Mouse (Mus musculus): Measurements from ENCODE around the gene Tacc2. TPM values are rescaled to one million over a fixed set of nuclear protein-coding genes. Genes with fewer than 3 reads are reported as not detected.

The Tacc2 gene
- polyA plus RNA-seq, 1 experiment from 2014 or later: 72.4 TPM

DNA sequence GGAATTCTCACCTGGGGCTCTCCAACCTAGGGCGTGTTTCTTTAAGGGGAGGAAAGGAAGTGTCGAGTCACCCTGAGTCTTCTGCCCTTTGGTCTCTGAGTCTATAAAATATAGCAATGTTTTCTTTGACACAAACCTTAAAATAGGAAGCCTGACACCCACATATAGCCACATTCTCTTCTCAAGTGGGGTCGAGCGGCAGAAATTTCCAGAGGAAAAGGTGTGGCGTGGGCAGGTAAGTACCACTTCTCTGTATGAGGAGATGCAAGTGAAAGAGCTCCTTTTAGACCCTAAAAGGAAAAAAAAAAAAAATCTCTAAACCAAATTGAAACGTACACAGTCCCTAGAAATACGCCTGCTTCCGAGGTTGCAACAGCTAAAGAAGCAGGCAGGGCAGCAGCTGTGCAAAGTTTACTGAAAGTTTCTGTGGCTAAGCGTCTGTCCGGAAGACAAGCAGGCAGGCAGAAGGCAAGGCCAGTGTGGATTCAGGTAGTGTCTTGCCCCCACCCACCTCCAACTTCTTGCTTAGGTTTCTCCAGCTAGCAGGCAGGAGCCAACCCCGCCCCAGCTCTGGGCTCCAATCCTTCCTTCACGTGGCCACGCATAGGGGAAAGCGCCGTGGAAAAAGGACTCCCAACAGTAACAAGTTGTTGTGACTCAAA lies 68.2 kb downstream of the Tacc2 start:
- WGBS: 18% methylated on average over 15 of the region's 15 CpGs
- H3K27me3 ChIP-seq (ENCODE audit: control insufficient read depth, insufficient read depth, low read length): peaks cover 4% of the 10 kb centered on the region; the same call in 1 of the 2 replicates
- DNase-seq (no peak), ATAC-seq (ENCODE audit: low FRiP score, low TSS enrichment) (no peak)
- peak overlapping the region; percentile 47 for H3K4me3 ChIP-seq (replicated peaks; ENCODE audit: low read depth, low read length)
- no peaks in the 10 kb centered on the region for H3K36me3 ChIP-seq (ENCODE audit: control insufficient read depth, insufficient read depth, low read length)
- no peak overlapping the region for H3K27ac ChIP-seq (replicated peaks; ENCODE audit: low read depth, low read length)
- H3K9ac ChIP-seq (replicated peaks; ENCODE audit: low read length): peak overlapping the region; percentile 51
- peaks cover 20% of the 10 kb centered on the region for H3K4me1 ChIP-seq (ENCODE audit: control insufficient read depth, insufficient read depth, low read length)
- no peaks in the 10 kb centered on the region for H3K9me3 ChIP-seq (ENCODE audit: control insufficient read depth, low read length)
- H3K4me2 ChIP-seq (ENCODE audit: low read length): peak overlapping the region; percentile 95

- Histone ChIP-seq H3K27me3 (ENCODE audit: control insufficient read depth, insufficient read depth, low read length) (peaks cover 4% of the 10 kb centered on the region; the same call in 1 of the 2 replicates), H3K4me2 (ENCODE audit: low read length) (peak overlapping the region; percentile 95), H3K4me3 (replicated peaks; ENCODE audit: low read depth, low read length) (peak overlapping the region; percentile 47), H3K9me3 (ENCODE audit: control insufficient read depth, low read length) (no peaks in the 10 kb centered on the region), H3K27ac (replicated peaks; ENCODE audit: low read depth, low read length) (peak overlapping the region; percentile 67), H3K36me3 (ENCODE audit: control insufficient read depth, insufficient read depth, low read length) (no peaks in the 10 kb centered on the region), H3K4me1 (ENCODE audit: control insufficient read depth, insufficient read depth, low read length) (peaks cover 20% of the 10 kb centered on the region), H3K9ac (replicated peaks; ENCODE audit: low read length) (peak overlapping the region; percentile 51)
- WGBS: under 1% methylated on average over 55 of the region's 55 CpGs
- DNase-seq (peak; percentile 73), ATAC-seq (ENCODE audit: low FRiP score, low TSS enrichment) (peak; percentile 84)
These were observed 68.9 kb downstream of the Tacc2 start for GRCm38 (mm10) chr7:130645994-130646761.

- peak; percentile 77 for DNase-seq
- peaks cover 20% of the 10 kb centered on the region for H3K4me1 ChIP-seq (ENCODE audit: control insufficient read depth, insufficient read depth, low read length)
These were observed 69.5 kb downstream of the Tacc2 start for GRCm38 (mm10) chr7:130646762-130647139.

DNA sequence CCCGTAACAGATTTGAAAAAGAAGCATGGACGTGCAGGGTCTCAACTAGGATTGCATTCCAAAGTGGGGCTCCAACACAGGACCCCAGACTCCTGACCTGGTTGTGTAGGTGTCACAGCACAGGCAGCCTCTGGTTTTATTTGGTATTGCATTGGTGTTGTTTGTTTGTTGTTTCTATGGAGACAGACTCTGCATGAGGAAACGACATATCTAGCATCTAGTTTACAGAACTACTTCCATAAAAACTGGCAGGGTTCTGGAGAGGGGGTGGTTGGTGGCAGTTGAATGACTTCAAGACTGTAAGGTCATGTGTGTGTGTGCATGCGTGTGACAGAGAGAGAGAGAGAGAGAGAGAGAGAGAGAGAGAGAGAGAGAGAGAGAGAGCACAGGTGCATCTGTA lies 70.8 kb downstream of the Tacc2 start:
- Histone ChIP-seq H3K9ac (replicated peaks; ENCODE audit: low read length) (no peak overlapping the region), H3K27me3 (ENCODE audit: control insufficient read depth, insufficient read depth, low read length) (peaks cover 4% of the 10 kb centered on the region; the same call in 1 of the 2 replicates), H3K4me3 (replicated peaks; ENCODE audit: low read depth, low read length) (no peak overlapping the region), H3K4me2 (ENCODE audit: low read length) (no peak overlapping the region), H3K27ac (replicated peaks; ENCODE audit: low read depth, low read length) (no peak overlapping the region), H3K36me3 (ENCODE audit: control insufficient read depth, insufficient read depth, low read length) (no peaks in the 10 kb centered on the region), H3K9me3 (ENCODE audit: control insufficient read depth, low read length) (no peaks in the 10 kb centered on the region), H3K4me1 (ENCODE audit: control insufficient read depth, insufficient read depth, low read length) (peaks cover 25% of the 10 kb centered on the region)
- 76% methylated on average over 4 of the region's 4 CpGs for whole genome bisulfite sequencing
- ATAC-seq (ENCODE audit: low FRiP score, low TSS enrichment) (no peak), DNase-seq (no peak)

More at GRCm38 (mm10) chr7:130646762-130647139, 69.5 kb downstream of the Tacc2 start:
- Histone ChIP-seq H3K27me3 (ENCODE audit: control insufficient read depth, insufficient read depth, low read length) (peaks cover 4% of the 10 kb centered on the region; the same call in 1 of the 2 replicates), H3K36me3 (ENCODE audit: control insufficient read depth, insufficient read depth, low read length) (no peaks in the 10 kb centered on the region), H3K4me2 (ENCODE audit: low read length) (peak overlapping the region; percentile 95), H3K9me3 (ENCODE audit: control insufficient read depth, low read length) (no peaks in the 10 kb centered on the region), H3K4me3 (replicated peaks; ENCODE audit: low read depth, low read length) (peak overlapping the region; percentile 47), H3K27ac (replicated peaks; ENCODE audit: low read depth, low read length) (peak overlapping the region; percentile 67), H3K9ac (replicated peaks; ENCODE audit: low read length) (peak overlapping the region; percentile 51)
- under 1% methylated on average over 18 of the region's 18 CpGs for WGBS
- peak; percentile 62; the same call in 1 of the 2 replicates for ATAC-seq (ENCODE audit: low FRiP score, low TSS enrichment)

DNA sequence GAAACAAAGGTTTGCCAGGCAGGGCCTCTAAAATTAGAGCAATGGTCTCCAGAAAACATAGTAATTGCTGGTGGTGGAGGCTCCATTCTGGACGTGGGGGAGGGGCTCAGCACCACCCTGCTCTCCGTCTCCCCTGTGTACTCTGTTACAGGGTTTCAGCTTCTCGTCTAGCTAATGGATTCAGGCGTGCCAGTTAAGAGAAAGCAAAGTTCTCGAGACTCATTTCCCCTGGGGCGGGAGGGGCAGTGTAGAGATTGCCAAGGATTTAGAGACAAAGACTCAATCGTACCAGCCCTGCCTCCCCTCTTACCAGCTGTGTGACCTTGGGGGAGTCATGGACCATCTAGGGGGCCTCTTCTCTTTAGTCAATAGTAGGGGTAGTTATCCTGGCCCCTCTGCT lies 72.0 kb downstream of the Tacc2 start:
- WGBS: 23% methylated on average over 7 of the region's 7 CpGs
- Histone ChIP-seq H3K4me3 (replicated peaks; ENCODE audit: low read depth, low read length) (no peak overlapping the region), H3K9me3 (ENCODE audit: control insufficient read depth, low read length) (no peaks in the 10 kb centered on the region), H3K36me3 (ENCODE audit: control insufficient read depth, insufficient read depth, low read length) (no peaks in the 10 kb centered on the region), H3K4me2 (ENCODE audit: low read length) (no peak overlapping the region), H3K27ac (replicated peaks; ENCODE audit: low read depth, low read length) (no peak overlapping the region), H3K4me1 (ENCODE audit: control insufficient read depth, insufficient read depth, low read length) (peaks cover 25% of the 10 kb centered on the region), H3K27me3 (ENCODE audit: control insufficient read depth, insufficient read depth, low read length) (peaks cover 4% of the 10 kb centered on the region; the same call in 1 of the 2 replicates), H3K9ac (replicated peaks; ENCODE audit: low read length) (no peak overlapping the region)
- DNase-seq (no peak), ATAC-seq (ENCODE audit: low FRiP score, low TSS enrichment) (no peak)

- DNase-seq (no peak), ATAC-seq (ENCODE audit: low FRiP score, low TSS enrichment) (no peak)
- Histone ChIP-seq H3K4me2 (ENCODE audit: low read length) (no peak overlapping the region), H3K27ac (replicated peaks; ENCODE audit: low read depth, low read length) (no peak overlapping the region), H3K9me3 (ENCODE audit: control insufficient read depth, low read length) (no peaks in the 10 kb centered on the region), H3K36me3 (ENCODE audit: control insufficient read depth, insufficient read depth, low read length) (no peaks in the 10 kb centered on the region), H3K9ac (replicated peaks; ENCODE audit: low read length) (no peak overlapping the region), H3K4me3 (replicated peaks; ENCODE audit: low read depth, low read length) (no peak overlapping the region), H3K4me1 (ENCODE audit: control insufficient read depth, insufficient read depth, low read length) (peaks cover 26% of the 10 kb centered on the region), H3K27me3 (ENCODE audit: control insufficient read depth, insufficient read depth, low read length) (peaks cover 4% of the 10 kb centered on the region; the same call in 1 of the 2 replicates)
- 93% methylated on average over 5 of the region's 5 CpGs for WGBS
These were observed 73.4 kb downstream of the Tacc2 start for GRCm38 (mm10) chr7:130650621-130651020.

- 45% methylated on average over 6 of the region's 6 CpGs for WGBS
- no peaks in the 10 kb centered on the region for H3K9me3 ChIP-seq (ENCODE audit: control insufficient read depth, low read length)
- ATAC-seq (ENCODE audit: low FRiP score, low TSS enrichment) (peak; percentile 34; the same call in 1 of the 2 replicates), DNase-seq (no peak)
- H3K4me1 ChIP-seq (ENCODE audit: control insufficient read depth, insufficient read depth, low read length): peaks cover 16% of the 10 kb centered on the region
- H3K36me3 ChIP-seq (ENCODE audit: control insufficient read depth, insufficient read depth, low read length): no peaks in the 10 kb centered on the region
- no peaks in the 10 kb centered on the region for H3K27me3 ChIP-seq (ENCODE audit: control insufficient read depth, insufficient read depth, low read length)
- H3K4me2 ChIP-seq (ENCODE audit: low read length): no peak overlapping the region
- H3K9ac ChIP-seq (replicated peaks; ENCODE audit: low read length): no peak overlapping the region
- H3K4me3 ChIP-seq (replicated peaks; ENCODE audit: low read depth, low read length): no peak overlapping the region
- H3K27ac ChIP-seq (replicated peaks; ENCODE audit: low read depth, low read length): 0 out of 2 replicates have a peak overlapping the region, but pooled peaks have one; percentile 5
These were observed 75.9 kb downstream of the Tacc2 start for GRCm38 (mm10) chr7:130653036-130653555.

GRCm38 (mm10) chr7:130654562-130654961 lies 77.3 kb downstream of the Tacc2 start:
- Histone ChIP-seq H3K27ac (replicated peaks; ENCODE audit: low read depth, low read length) (no peak overlapping the region), H3K4me1 (ENCODE audit: control insufficient read depth, insufficient read depth, low read length) (peaks cover 8% of the 10 kb centered on the region), H3K9me3 (ENCODE audit: control insufficient read depth, low read length) (no peaks in the 10 kb centered on the region), H3K4me2 (ENCODE audit: low read length) (no peak overlapping the region), H3K36me3 (ENCODE audit: control insufficient read depth, insufficient read depth, low read length) (no peaks in the 10 kb centered on the region), H3K9ac (replicated peaks; ENCODE audit: low read length) (no peak overlapping the region), H3K4me3 (replicated peaks; ENCODE audit: low read depth, low read length) (no peak overlapping the region), H3K27me3 (ENCODE audit: control insufficient read depth, insufficient read depth, low read length) (no peaks in the 10 kb centered on the region)
- ATAC-seq (ENCODE audit: low FRiP score, low TSS enrichment): no peak
- 83% methylated on average over 2 of the region's 2 CpGs for WGBS
- DNase-seq: no peak
